Mouse (Mus musculus) olfactory bulb, adult 2 months (tissue): ENCODE results near the gene 9130019O22Rik.

Source experiments
- CTCF ChIP-seq: fragments of 200-500 bp; IDR thresholded peaks from 2 replicates; pipeline ENCODE4 v1.5.1; 2012; ENCODE audit warnings: low read depth, mild to moderate bottlenecking, low read length, moderate library complexity; ENCODE audit not compliant: insufficient read depth
- POLR2A ChIP-seq: fragments of 200-500 bp; IDR thresholded peaks from 2 replicates; pipeline ENCODE4 v1.6.1; 2012; ENCODE audit warnings: mild to moderate bottlenecking, low read depth, low read length, moderate library complexity; ENCODE audit not compliant: insufficient read depth

- TF ChIP-seq POLR2A (0 out of 2 replicates have a peak, but pooled peaks have one; percentile 26), CTCF (no peak)
These were observed at the start of gene 9130019O22Rik for GRCm38 (mm10) chr7:127386641-127387392.
